Mouse (Mus musculus): ENCODE results near the gene Ccdc88c. TPM values are rescaled to one million over a fixed set of nuclear protein-coding genes. Genes with fewer than 3 reads are reported as not detected.

Gene Ccdc88c
- polyA plus RNA-seq, 1 experiment from 2014 or later: 4.8 TPM

DNA sequence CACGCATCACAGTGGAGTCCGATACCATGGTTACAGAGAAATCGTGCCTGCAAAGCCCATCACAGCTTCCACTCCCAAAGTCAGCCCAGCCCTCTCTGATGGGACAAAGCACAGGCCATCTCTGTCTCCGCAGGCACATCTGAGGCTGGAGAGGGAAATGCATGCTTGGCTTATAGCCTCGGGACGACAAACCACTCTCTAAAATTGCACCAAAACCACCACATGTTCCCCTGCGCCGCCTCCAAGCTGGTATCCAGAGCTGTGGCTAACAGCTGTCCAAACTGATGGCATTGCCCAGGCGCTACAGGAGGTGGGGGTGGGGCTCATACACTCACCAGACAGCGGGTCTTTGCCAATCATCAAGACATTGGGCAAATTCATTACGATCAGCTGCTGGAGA, 45.3 kb downstream of the Ccdc88c start:
- no peak overlapping the region for H3K27ac ChIP-seq (replicated peaks; ENCODE audit: low read depth, low read length)

DNA sequence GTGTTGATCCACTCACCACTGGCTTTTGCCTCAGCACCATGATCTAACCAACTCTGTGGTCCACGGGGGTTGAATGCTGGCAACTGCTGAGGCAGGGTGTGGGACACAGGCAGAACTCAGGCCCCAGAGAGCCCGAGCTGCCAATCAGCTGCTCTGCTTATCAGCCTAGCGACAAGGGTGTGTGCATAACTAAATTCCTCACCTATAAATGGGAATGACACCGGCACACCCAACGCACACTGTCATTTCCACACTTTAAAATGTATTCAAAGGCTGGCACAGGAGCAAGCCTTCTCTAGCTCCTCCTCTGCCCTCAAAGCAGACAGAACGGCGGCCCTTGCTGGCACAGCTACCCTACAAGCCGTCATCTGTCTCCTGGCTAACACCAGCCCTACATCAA, 46.6 kb downstream of the Ccdc88c start:
- no peak overlapping the region for H3K4me2 ChIP-seq (ENCODE audit: low read depth, low read length)
- ATAC-seq (replicated peaks; ENCODE audit: insufficient number of reproducible peaks, low FRiP score, low TSS enrichment, low read depth) (no peak), DNase-seq (ENCODE audit: low spot score) (no peak)
- H3K27ac ChIP-seq (replicated peaks; ENCODE audit: low read depth, low read length): no peak overlapping the region
- 84% methylated on average over 8 of the region's 8 CpGs for WGBS
- H3K4me1 ChIP-seq (ENCODE audit: control insufficient read depth, insufficient read depth, low read length): no peaks in the 10 kb centered on the region
- no peak overlapping the region for H3K4me3 ChIP-seq (ENCODE audit: low read depth, low read length)
- no peak overlapping the region for H3K9ac ChIP-seq (replicated peaks; ENCODE audit: low read length)
- no peaks in the 10 kb centered on the region for H3K9me3 ChIP-seq (replicated peaks; ENCODE audit: control insufficient read depth, low read length)
- H3K36me3 ChIP-seq (replicated peaks; ENCODE audit: control insufficient read depth, insufficient read depth, low read depth, low read length): no peaks in the 10 kb centered on the region
- H3K27me3 ChIP-seq (ENCODE audit: control insufficient read depth, insufficient read depth, low read length): no peaks in the 10 kb centered on the region

More for the DNA sequence above, 45.3 kb downstream of the Ccdc88c start:
- Histone ChIP-seq H3K4me3 (ENCODE audit: low read depth, low read length) (no peak overlapping the region), H3K4me1 (ENCODE audit: control insufficient read depth, insufficient read depth, low read length) (no peaks in the 10 kb centered on the region), H3K4me2 (ENCODE audit: low read depth, low read length) (no peak overlapping the region), H3K9ac (replicated peaks; ENCODE audit: low read length) (no peak overlapping the region), H3K9me3 (replicated peaks; ENCODE audit: control insufficient read depth, low read length) (no peaks in the 10 kb centered on the region), H3K36me3 (replicated peaks; ENCODE audit: control insufficient read depth, insufficient read depth, low read depth, low read length) (no peaks in the 10 kb centered on the region), H3K27me3 (ENCODE audit: control insufficient read depth, insufficient read depth, low read length) (no peaks in the 10 kb centered on the region)
- no peak for ATAC-seq (replicated peaks; ENCODE audit: insufficient number of reproducible peaks, low FRiP score, low TSS enrichment, low read depth)
- no peak for DNase-seq (ENCODE audit: low spot score)
- 79% methylated on average over 11 of the region's 11 CpGs for WGBS

DNA sequence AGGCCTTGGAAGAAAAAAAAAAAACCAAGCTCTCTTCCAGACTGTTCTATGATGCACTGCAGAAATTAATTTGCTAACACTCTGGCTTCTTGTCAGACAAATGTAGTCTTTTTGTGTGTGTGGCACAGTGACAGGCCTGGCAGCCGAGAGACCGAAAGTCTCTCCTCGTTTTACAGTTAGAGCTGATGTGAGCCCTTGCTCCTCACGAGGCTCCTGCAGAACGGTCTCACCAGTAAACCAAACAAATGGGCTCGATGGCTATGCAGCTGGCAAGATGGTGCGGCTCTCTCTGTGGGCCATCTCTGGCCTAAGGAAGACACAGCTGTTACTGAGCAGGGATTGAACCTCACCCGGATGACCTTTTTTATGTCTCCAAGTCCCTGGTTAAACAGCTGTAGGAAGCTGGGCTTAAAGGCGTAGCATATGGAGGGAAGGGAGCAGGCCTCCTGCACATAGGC, 48.3 kb downstream of the Ccdc88c start:
- Histone ChIP-seq H3K9me3 (replicated peaks; ENCODE audit: control insufficient read depth, low read length) (no peaks in the 10 kb centered on the region), H3K27me3 (ENCODE audit: control insufficient read depth, insufficient read depth, low read length) (no peaks in the 10 kb centered on the region), H3K4me3 (ENCODE audit: low read depth, low read length) (no peak overlapping the region), H3K27ac (replicated peaks; ENCODE audit: low read depth, low read length) (no peak overlapping the region), H3K36me3 (replicated peaks; ENCODE audit: control insufficient read depth, insufficient read depth, low read depth, low read length) (no peaks in the 10 kb centered on the region), H3K4me1 (ENCODE audit: control insufficient read depth, insufficient read depth, low read length) (no peaks in the 10 kb centered on the region), H3K9ac (replicated peaks; ENCODE audit: low read length) (no peak overlapping the region), H3K4me2 (ENCODE audit: low read depth, low read length) (no peak overlapping the region)
- no peak for DNase-seq (ENCODE audit: low spot score)
- 61% methylated on average over 9 of the region's 9 CpGs for WGBS
- no peak for ATAC-seq (replicated peaks; ENCODE audit: insufficient number of reproducible peaks, low FRiP score, low TSS enrichment, low read depth)

DNA sequence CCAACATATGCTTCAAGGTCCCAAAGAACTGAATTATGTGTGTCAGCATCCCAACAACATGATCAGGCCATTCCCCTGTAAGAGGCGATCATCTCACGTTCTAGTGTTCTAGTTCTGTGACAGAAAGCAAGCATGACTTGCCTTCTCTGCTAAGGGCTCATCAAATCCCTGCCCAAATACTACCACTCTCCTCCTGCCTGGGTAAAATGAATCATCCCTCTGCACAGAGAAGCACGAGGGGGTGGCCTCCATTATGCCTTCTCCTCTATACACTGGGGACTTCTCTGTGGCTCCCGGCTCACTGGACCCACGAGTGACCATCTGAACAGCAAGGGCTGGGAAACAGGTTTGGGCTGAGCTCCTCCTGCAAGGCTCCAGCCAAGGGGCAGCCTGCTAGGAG, 49.2 kb downstream of the Ccdc88c start:
- no peak for ATAC-seq (replicated peaks; ENCODE audit: insufficient number of reproducible peaks, low FRiP score, low TSS enrichment, low read depth)
- Histone ChIP-seq H3K4me2 (ENCODE audit: low read depth, low read length) (no peak overlapping the region), H3K9me3 (replicated peaks; ENCODE audit: control insufficient read depth, low read length) (no peaks in the 10 kb centered on the region), H3K27ac (replicated peaks; ENCODE audit: low read depth, low read length) (no peak overlapping the region), H3K4me1 (ENCODE audit: control insufficient read depth, insufficient read depth, low read length) (no peaks in the 10 kb centered on the region), H3K36me3 (replicated peaks; ENCODE audit: control insufficient read depth, insufficient read depth, low read depth, low read length) (no peaks in the 10 kb centered on the region), H3K27me3 (ENCODE audit: control insufficient read depth, insufficient read depth, low read length) (no peaks in the 10 kb centered on the region), H3K9ac (replicated peaks; ENCODE audit: low read length) (no peak overlapping the region), H3K4me3 (ENCODE audit: low read depth, low read length) (no peak overlapping the region)
- no peak for DNase-seq (ENCODE audit: low spot score)
- 78% methylated on average over 5 of the region's 5 CpGs for WGBS

DNA sequence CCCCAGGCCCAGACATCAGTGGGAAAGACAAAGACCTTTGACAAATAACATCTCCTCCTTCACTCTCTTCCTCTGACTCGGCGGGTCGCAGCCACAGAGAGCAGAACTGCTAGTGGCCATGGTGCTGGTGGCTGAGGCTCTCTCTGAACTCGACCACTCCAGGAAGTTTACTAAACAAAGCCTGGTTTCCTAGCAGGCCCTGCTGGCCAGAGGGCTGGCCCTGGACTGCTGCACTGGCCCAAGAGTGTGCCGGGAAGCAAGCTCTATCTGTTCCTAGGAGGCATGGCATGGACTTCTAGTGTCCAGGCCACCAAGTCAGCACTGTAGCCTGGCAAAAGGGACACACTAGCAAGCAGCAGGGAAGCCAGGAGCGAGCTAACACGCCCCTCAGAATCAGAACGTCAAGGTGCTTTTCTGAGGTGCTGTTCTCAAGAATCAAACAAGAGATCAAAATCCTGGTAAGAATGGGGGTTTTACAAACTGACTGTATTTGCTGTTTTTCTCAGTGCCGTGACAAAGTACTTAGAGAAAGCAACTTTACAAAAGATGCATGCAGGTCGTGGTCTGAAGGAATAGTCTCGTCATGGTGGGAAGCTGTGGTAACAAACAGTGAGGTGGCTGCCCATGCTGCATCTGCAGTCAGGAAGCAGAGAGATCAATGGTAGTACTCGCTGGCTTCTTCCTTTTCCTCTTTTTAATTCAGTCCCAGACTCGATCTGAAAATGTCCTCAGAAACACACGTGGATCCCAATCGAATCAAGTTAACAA, 50.7 kb downstream of the Ccdc88c start:
- H3K4me1 ChIP-seq (ENCODE audit: control insufficient read depth, insufficient read depth, low read length): no peaks in the 10 kb centered on the region
- no peak overlapping the region for H3K27ac ChIP-seq (replicated peaks; ENCODE audit: low read depth, low read length)
- no peaks in the 10 kb centered on the region for H3K27me3 ChIP-seq (ENCODE audit: control insufficient read depth, insufficient read depth, low read length)
- H3K9ac ChIP-seq (replicated peaks; ENCODE audit: low read length): no peak overlapping the region
- ATAC-seq (replicated peaks; ENCODE audit: insufficient number of reproducible peaks, low FRiP score, low TSS enrichment, low read depth) (no peak), DNase-seq (ENCODE audit: low spot score) (no peak)
- no peak overlapping the region for H3K4me2 ChIP-seq (ENCODE audit: low read depth, low read length)
- H3K9me3 ChIP-seq (replicated peaks; ENCODE audit: control insufficient read depth, low read length): no peaks in the 10 kb centered on the region
- no peaks in the 10 kb centered on the region for H3K36me3 ChIP-seq (replicated peaks; ENCODE audit: control insufficient read depth, insufficient read depth, low read depth, low read length)
- 74% methylated on average over 15 of the region's 15 CpGs for WGBS
- H3K4me3 ChIP-seq (ENCODE audit: low read depth, low read length): no peak overlapping the region

DNA sequence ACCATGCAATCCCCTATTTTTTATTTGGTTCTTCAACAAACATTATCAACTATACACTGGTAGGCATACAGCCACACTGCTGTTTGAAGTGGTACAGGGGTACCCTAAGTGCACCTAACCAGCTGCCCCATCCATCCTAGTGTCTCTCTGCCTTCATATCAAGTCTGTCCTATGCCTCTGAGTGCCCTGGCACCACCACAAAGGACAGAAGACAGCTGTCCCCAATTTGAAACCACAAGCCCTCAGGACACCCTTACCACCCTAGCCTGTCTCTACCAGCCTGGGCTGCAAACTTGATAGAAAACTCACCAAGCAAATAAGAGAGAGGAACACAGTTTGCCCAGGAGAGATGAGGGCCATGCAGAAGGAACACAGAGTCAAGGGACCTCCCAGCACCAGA, 51.3 kb downstream of the Ccdc88c start:
- no peak overlapping the region for H3K9ac ChIP-seq (replicated peaks; ENCODE audit: low read length)
- H3K9me3 ChIP-seq (replicated peaks; ENCODE audit: control insufficient read depth, low read length): no peaks in the 10 kb centered on the region
- no peak overlapping the region for H3K27ac ChIP-seq (replicated peaks; ENCODE audit: low read depth, low read length)
- no peaks in the 10 kb centered on the region for H3K4me1 ChIP-seq (ENCODE audit: control insufficient read depth, insufficient read depth, low read length)
- no peaks in the 10 kb centered on the region for H3K36me3 ChIP-seq (replicated peaks; ENCODE audit: control insufficient read depth, insufficient read depth, low read depth, low read length)
- no peak overlapping the region for H3K4me3 ChIP-seq (ENCODE audit: low read depth, low read length)
- DNase-seq (ENCODE audit: low spot score) (no peak), ATAC-seq (replicated peaks; ENCODE audit: insufficient number of reproducible peaks, low FRiP score, low TSS enrichment, low read depth) (no peak)
- H3K27me3 ChIP-seq (ENCODE audit: control insufficient read depth, insufficient read depth, low read length): no peaks in the 10 kb centered on the region
- H3K4me2 ChIP-seq (ENCODE audit: low read depth, low read length): no peak overlapping the region

DNA sequence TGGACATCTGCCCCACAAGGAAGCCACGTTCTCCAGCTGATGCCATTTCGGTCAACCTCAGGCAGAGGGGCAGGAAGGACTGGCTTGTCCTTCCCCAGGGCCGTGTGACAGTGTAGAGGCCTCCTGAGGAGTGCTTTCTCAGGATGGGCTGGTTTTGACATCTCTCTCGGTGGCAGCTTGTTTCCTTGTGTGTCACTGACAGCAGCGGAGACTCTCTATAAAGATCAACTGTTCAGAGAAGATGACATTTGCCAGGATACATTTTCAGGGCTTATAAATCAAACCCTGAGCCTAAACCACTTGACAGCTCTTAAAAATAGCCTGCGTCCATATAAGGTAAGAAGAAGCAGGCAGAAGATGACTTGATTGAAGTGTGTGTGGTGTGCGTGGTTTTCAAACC, 59.0 kb downstream of the Ccdc88c start:
- no peak overlapping the region for H3K9ac ChIP-seq (replicated peaks; ENCODE audit: low read length)
- H3K4me1 ChIP-seq (ENCODE audit: control insufficient read depth, insufficient read depth, low read length): no peaks in the 10 kb centered on the region
- H3K27me3 ChIP-seq (ENCODE audit: control insufficient read depth, insufficient read depth, low read length): no peaks in the 10 kb centered on the region
- no peaks in the 10 kb centered on the region for H3K36me3 ChIP-seq (replicated peaks; ENCODE audit: control insufficient read depth, insufficient read depth, low read depth, low read length)
- H3K27ac ChIP-seq (replicated peaks; ENCODE audit: low read depth, low read length): no peak overlapping the region
- H3K9me3 ChIP-seq (replicated peaks; ENCODE audit: control insufficient read depth, low read length): no peaks in the 10 kb centered on the region
- DNase-seq (ENCODE audit: low spot score) (no peak), ATAC-seq (replicated peaks; ENCODE audit: insufficient number of reproducible peaks, low FRiP score, low TSS enrichment, low read depth) (no peak)
- H3K4me2 ChIP-seq (ENCODE audit: low read depth, low read length): no peak overlapping the region
- H3K4me3 ChIP-seq (ENCODE audit: low read depth, low read length): no peak overlapping the region
- 81% methylated on average over 7 of the region's 7 CpGs for WGBS

DNA sequence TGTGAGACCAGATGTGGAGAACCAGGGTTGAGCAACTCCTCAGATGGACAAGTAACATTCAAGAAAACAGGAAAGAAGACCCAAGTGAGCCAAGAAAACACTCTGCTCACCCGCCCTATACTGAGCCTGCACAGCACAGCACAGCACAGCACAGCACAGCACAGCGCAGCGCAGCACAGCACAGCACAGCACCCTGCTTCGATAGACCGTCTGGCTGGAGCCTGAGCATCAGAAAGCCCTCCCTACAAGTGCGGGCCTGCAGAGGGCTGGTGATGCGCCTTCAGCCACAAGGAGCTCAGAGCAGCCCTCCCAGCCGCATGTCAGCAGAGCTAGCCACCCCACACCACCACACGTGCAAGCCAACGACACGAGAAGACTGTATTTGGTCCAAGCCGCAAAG, 61.5 kb downstream of the Ccdc88c start:
- ATAC-seq (replicated peaks; ENCODE audit: insufficient number of reproducible peaks, low FRiP score, low TSS enrichment, low read depth): peak; percentile 62; the same call in 1 of the 2 replicates
- no peak overlapping the region for H3K9ac ChIP-seq (replicated peaks; ENCODE audit: low read length)

More for the DNA sequence above, 61.5 kb downstream of the Ccdc88c start:
- H3K9me3 ChIP-seq (replicated peaks; ENCODE audit: control insufficient read depth, low read length): no peaks in the 10 kb centered on the region
- no peaks in the 10 kb centered on the region for H3K4me1 ChIP-seq (ENCODE audit: control insufficient read depth, insufficient read depth, low read length)
- H3K4me2 ChIP-seq (ENCODE audit: low read depth, low read length): no peak overlapping the region
- 86% methylated on average over 12 of the region's 12 CpGs for WGBS
- H3K36me3 ChIP-seq (replicated peaks; ENCODE audit: control insufficient read depth, insufficient read depth, low read depth, low read length): no peaks in the 10 kb centered on the region
- H3K4me3 ChIP-seq (ENCODE audit: low read depth, low read length): no peak overlapping the region
- H3K27ac ChIP-seq (replicated peaks; ENCODE audit: low read depth, low read length): no peak overlapping the region
- H3K27me3 ChIP-seq (ENCODE audit: control insufficient read depth, insufficient read depth, low read length): no peaks in the 10 kb centered on the region
- DNase-seq (ENCODE audit: low spot score): no peak
